ENCODE assay signal across 21 mouse cellular contexts in genomic region chr14:114037063-114037462, GRCm38 (mm10).
DNase-seq lines count a peak whose midpoint lies in the region; ATAC-seq and TF ChIP-seq lines count a peak whose summit lies in the region.
"Had no signal": no experiment of that assay in that cellular context is flagged by ENCODE, and none has a peak within 500 bp of the region (broad histone marks: within the 10 kb centered on the region; RNA-seq: fewer than 3 reads in every experiment).

No protein-coding gene starts in this region.

- peak; percentile 19 for DNase-seq in forebrain, postnatal 0 days
- DNase-seq in forebrain, embryonic 10.5 days (ENCODE audit: extremely low spot score, low spot score) = no peak
- no peak for DNase-seq in kidney, postnatal 0 days (ENCODE audit: low spot score)
- no peak for DNase-seq in kidney, adult 9 months
- DNase-seq in midbrain, postnatal 0 days (ENCODE audit: low spot score) = peak; percentile 29
- DNase-seq in stomach, postnatal 0 days (ENCODE audit: low spot score) = no peak
- DNase-seq in urinary bladder, postnatal 14 days (ENCODE audit: low spot score) = no peak
- DNase-seq: adrenal gland, postnatal 14 days; cerebellum, adult 2 months; cerebellum, postnatal 10 days; heart, adult 18-20 months; heart, postnatal 10 days; heart, postnatal 4 days had no signal

- H3K36me3 ChIP-seq in forebrain, postnatal 0 days (ENCODE audit: insufficient read depth) = no peaks in the 10 kb centered on the region
- H3K36me3 ChIP-seq in forebrain, embryonic 10.5 days (replicated peaks) = no peaks in the 10 kb centered on the region
- H3K36me3 ChIP-seq in kidney, postnatal 0 days (ENCODE audit: insufficient read depth, low read length) = no peaks in the 10 kb centered on the region
- no peaks in the 10 kb centered on the region for H3K36me3 ChIP-seq in midbrain, postnatal 0 days (ENCODE audit: insufficient read depth, low read length)
- no peaks in the 10 kb centered on the region for H3K36me3 ChIP-seq in midbrain, embryonic 16.5 days (ENCODE audit: control insufficient read depth, insufficient read depth, low read length)
- H3K36me3 ChIP-seq in stomach, postnatal 0 days (ENCODE audit: control insufficient read depth, insufficient read depth, low read length) = no peaks in the 10 kb centered on the region
- H3K36me3 ChIP-seq: embryonic facial prominence, embryonic 10.5 days; heart, embryonic 10.5 days; hindbrain, embryonic 15.5 days had no signal

- no peak overlapping the region for H3K9ac ChIP-seq in forebrain, postnatal 0 days
- H3K9ac ChIP-seq in kidney, postnatal 0 days (ENCODE audit: low read depth, low read length) = no peak overlapping the region
- no peak overlapping the region for H3K9ac ChIP-seq in midbrain, postnatal 0 days (replicated peaks; ENCODE audit: low read length, poor library complexity, severe bottlenecking)
- no peak overlapping the region for H3K9ac ChIP-seq in midbrain, embryonic 16.5 days (ENCODE audit: low read depth, low read length)
- H3K9ac ChIP-seq in stomach, postnatal 0 days (ENCODE audit: low read length) = no peak overlapping the region
- H3K9ac ChIP-seq: hindbrain, embryonic 15.5 days had no signal

- H3K27ac ChIP-seq in forebrain, postnatal 0 days (ENCODE audit: low read depth, low read length) = no peak overlapping the region
- H3K27ac ChIP-seq in forebrain, embryonic 10.5 days = no peak overlapping the region
- H3K27ac ChIP-seq in kidney, postnatal 0 days = no peak overlapping the region
- no peak overlapping the region for H3K27ac ChIP-seq in midbrain, postnatal 0 days (ENCODE audit: low read depth, low read length)
- H3K27ac ChIP-seq in midbrain, embryonic 16.5 days (ENCODE audit: low read length) = no peak overlapping the region
- H3K27ac ChIP-seq in stomach, postnatal 0 days (replicated peaks) = no peak overlapping the region
- H3K27ac ChIP-seq: embryonic facial prominence, embryonic 10.5 days; heart, embryonic 10.5 days; hindbrain, embryonic 15.5 days had no signal

- TF ChIP-seq CTCF in forebrain, postnatal 0 days (IDR thresholded peaks at IDR 0.05; ENCODE audit: low read depth) = peak; percentile 19; the same call in 1 of the 2 replicates
- peak; percentile 16; the same call in 1 of the 2 replicates for TF ChIP-seq CTCF in kidney, postnatal 0 days (IDR thresholded peaks at IDR 0.05; ENCODE audit: low read depth)
- peak; percentile 61 for TF ChIP-seq CTCF in midbrain, postnatal 0 days (IDR thresholded peaks at IDR 0.05)
- TF ChIP-seq CTCF in stomach, postnatal 0 days (IDR thresholded peaks at IDR 0.05; ENCODE audit: low read depth) = peak; percentile 31; the same call in 1 of the 2 replicates

- H3K4me3 ChIP-seq in forebrain, postnatal 0 days (ENCODE audit: low read depth, low read length) = no peak overlapping the region
- no peak overlapping the region for H3K4me3 ChIP-seq in forebrain, embryonic 10.5 days
- no peak overlapping the region for H3K4me3 ChIP-seq in kidney, postnatal 0 days (replicated peaks; ENCODE audit: low read depth, low read length)
- H3K4me3 ChIP-seq in midbrain, postnatal 0 days (ENCODE audit: low read depth, low read length) = no peak overlapping the region
- H3K4me3 ChIP-seq in midbrain, embryonic 16.5 days (ENCODE audit: low read depth, low read length) = no peak overlapping the region
- no peak overlapping the region for H3K4me3 ChIP-seq in stomach, postnatal 0 days (ENCODE audit: low read depth, low read length)
- H3K4me3 ChIP-seq: embryonic facial prominence, embryonic 10.5 days; heart, embryonic 10.5 days; hindbrain, embryonic 15.5 days had no signal

- no peaks in the 10 kb centered on the region for H3K4me1 ChIP-seq in forebrain, postnatal 0 days (ENCODE audit: insufficient read depth)
- no peaks in the 10 kb centered on the region for H3K4me1 ChIP-seq in forebrain, embryonic 10.5 days
- no peaks in the 10 kb centered on the region for H3K4me1 ChIP-seq in kidney, postnatal 0 days (replicated peaks; ENCODE audit: insufficient read depth, low read length)
- no peaks in the 10 kb centered on the region for H3K4me1 ChIP-seq in midbrain, postnatal 0 days (ENCODE audit: insufficient read depth, low read length)
- H3K4me1 ChIP-seq in midbrain, embryonic 16.5 days (ENCODE audit: control insufficient read depth, insufficient read depth, low read length) = no peaks in the 10 kb centered on the region
- no peaks in the 10 kb centered on the region for H3K4me1 ChIP-seq in stomach, postnatal 0 days (replicated peaks; ENCODE audit: control insufficient read depth, insufficient read depth)
- H3K4me1 ChIP-seq: embryonic facial prominence, embryonic 10.5 days; heart, embryonic 10.5 days; hindbrain, embryonic 15.5 days had no signal

- no peaks in the 10 kb centered on the region for H3K9me3 ChIP-seq in forebrain, postnatal 0 days (ENCODE audit: low read length)
- H3K9me3 ChIP-seq in forebrain, embryonic 10.5 days = no peaks in the 10 kb centered on the region
- H3K9me3 ChIP-seq in kidney, postnatal 0 days (replicated peaks; ENCODE audit: low read length) = no peaks in the 10 kb centered on the region
- 0 out of 2 replicates have a peak, but pooled peaks cover 4% of the 10 kb centered on the region for H3K9me3 ChIP-seq in midbrain, postnatal 0 days (ENCODE audit: low read length)
- H3K9me3 ChIP-seq in midbrain, embryonic 16.5 days (replicated peaks; ENCODE audit: control insufficient read depth, low read length, poor library complexity, severe bottlenecking) = no peaks in the 10 kb centered on the region; the same call in 1 of the 2 replicates
- H3K9me3 ChIP-seq in stomach, postnatal 0 days (ENCODE audit: control insufficient read depth, low read length) = no peaks in the 10 kb centered on the region
- H3K9me3 ChIP-seq: embryonic facial prominence, embryonic 10.5 days; heart, embryonic 10.5 days; hindbrain, embryonic 15.5 days had no signal

- H3K27me3 ChIP-seq in forebrain, postnatal 0 days (ENCODE audit: insufficient read depth, low read length) = no peaks in the 10 kb centered on the region
- H3K27me3 ChIP-seq in forebrain, embryonic 10.5 days (ENCODE audit: poor library complexity, severe bottlenecking) = no peaks in the 10 kb centered on the region
- H3K27me3 ChIP-seq in kidney, postnatal 0 days (ENCODE audit: insufficient read depth, low read length) = no peaks in the 10 kb centered on the region
- H3K27me3 ChIP-seq in midbrain, postnatal 0 days (ENCODE audit: insufficient read depth, low read length) = no peaks in the 10 kb centered on the region
- H3K27me3 ChIP-seq in midbrain, embryonic 16.5 days (ENCODE audit: control insufficient read depth, insufficient read depth, low read depth, low read length) = no peaks in the 10 kb centered on the region
- H3K27me3 ChIP-seq in stomach, postnatal 0 days (ENCODE audit: control insufficient read depth, insufficient read depth, low read length) = no peaks in the 10 kb centered on the region
- H3K27me3 ChIP-seq: hindbrain, embryonic 15.5 days; Patski had no signal

- ATAC-seq in forebrain, postnatal 0 days = no peak
- ATAC-seq in kidney, postnatal 0 days (replicated peaks; ENCODE audit: low FRiP score, low read depth) = no peak
- no peak for ATAC-seq in midbrain, postnatal 0 days (ENCODE audit: low FRiP score)
- ATAC-seq in midbrain, embryonic 16.5 days = no peak
- ATAC-seq in stomach, postnatal 0 days (ENCODE audit: low FRiP score, low TSS enrichment) = no peak
- ATAC-seq: activated CD4-positive, CD25-positive, alpha-beta regulatory T cell, adult 4 months; forebrain, embryonic 16.5 days; inflammation-experienced regulatory T-cells, adult 6 months; Patski had no signal

- WGBS in forebrain, postnatal 0 days = 33% methylated on average over 1 of the region's 1 CpGs
- 73% methylated on average over 1 of the region's 1 CpGs for WGBS in forebrain, embryonic 10.5 days
- 84% methylated on average over 1 of the region's 1 CpGs for WGBS in kidney, postnatal 0 days
- WGBS in midbrain, postnatal 0 days = 70% methylated on average over 1 of the region's 1 CpGs
- 61% methylated on average over 1 of the region's 1 CpGs for WGBS in midbrain, embryonic 16.5 days
- WGBS in stomach, postnatal 0 days = 69% methylated on average over 1 of the region's 1 CpGs

- no peak overlapping the region for H3K4me2 ChIP-seq in forebrain, postnatal 0 days (ENCODE audit: low read depth)
- H3K4me2 ChIP-seq in kidney, postnatal 0 days (ENCODE audit: low read length) = no peak overlapping the region
- H3K4me2 ChIP-seq in midbrain, postnatal 0 days (ENCODE audit: low read depth, low read length, poor library complexity, severe bottlenecking) = no peak overlapping the region
- H3K4me2 ChIP-seq in midbrain, embryonic 16.5 days (ENCODE audit: low read length) = no peak overlapping the region
- H3K4me2 ChIP-seq in stomach, postnatal 0 days (replicated peaks; ENCODE audit: low read depth) = no peak overlapping the region
- H3K4me2 ChIP-seq: hindbrain, embryonic 15.5 days had no signal

- TF ChIP-seq EP300 in stomach, postnatal 0 days (optimal IDR thresholded peaks at IDR 0.05) = no peak

Comparison
In these comparisons a context has a peak if more than half of its experiments do, and no peak if none do; other contexts are left out.
1. DNase-seq: peak in forebrain, postnatal 0 days (single experiment) and midbrain, postnatal 0 days (single experiment); none in forebrain, embryonic 10.5 days (single experiment), kidney, postnatal 0 days (single experiment), kidney, adult 9 months (single experiment), stomach, postnatal 0 days (single experiment) and urinary bladder, postnatal 14 days (single experiment).
2. Peak in every context shown above with its lines, with median percentiles within 50 percentile points of each other: CTCF ChIP-seq.